Mouse (Mus musculus) neural tube, embryonic 13.5 days (tissue): ENCODE measurements around the gene A730049H05Rik. TPM values are rescaled to one million over a fixed set of nuclear protein-coding genes. Genes with fewer than 3 reads are reported as not detected.

ENCODE experiments used
- ATAC-seq: fragments of 200-750 bp; cut with Nextera tagmentation; 2 replicates; pipeline ENCODE4 v1.8.0; 2017; ENCODE audit warnings: low read depth, mild to moderate bottlenecking, moderate TSS enrichment, moderate library complexity
- H3K27ac ChIP-seq: fragments of 300-500 bp; sonication (generic); replicated peaks from 2 replicates; pipeline ENCODE4 v1.5.1; 2015; ENCODE audit warnings: moderate library complexity, mild to moderate bottlenecking, inconsistent platforms
- H3K27me3 ChIP-seq: fragments of 300-500 bp; sonication (generic); 2 replicates; pipeline ENCODE4 v1.6.1; 2015; ENCODE audit warnings: mild to moderate bottlenecking, inconsistent platforms
- H3K36me3 ChIP-seq: fragments of 300-500 bp; sonication (generic); 2 replicates; pipeline ENCODE4 v1.6.1; 2015; ENCODE audit warnings: mild to moderate bottlenecking, inconsistent platforms
- H3K4me1 ChIP-seq: fragments of 300-500 bp; sonication (generic); replicated peaks from 2 replicates; pipeline ENCODE4 v1.6.1; 2015; ENCODE audit warnings: inconsistent platforms
- H3K4me2 ChIP-seq: fragments of 300-500 bp; sonication (generic); 2 replicates; pipeline ENCODE4 v1.6.1; 2015; ENCODE audit warnings: inconsistent platforms, mild to moderate bottlenecking, moderate library complexity
- H3K4me3 ChIP-seq: fragments of 300-500 bp; sonication (generic); 2 replicates; pipeline ENCODE4 v1.5.1; 2015; ENCODE audit warnings: mild to moderate bottlenecking, inconsistent platforms
- H3K9ac ChIP-seq: fragments of 300-500 bp; sonication (generic); 2 replicates; pipeline ENCODE4 v1.6.1; 2015; ENCODE audit warnings: moderate library complexity, mild to moderate bottlenecking, inconsistent platforms
- H3K9me3 ChIP-seq: fragments of 300-500 bp; sonication (generic); 2 replicates; pipeline ENCODE4 v1.6.1; 2016; ENCODE audit warnings: inconsistent platforms
- WGBS: fragments of 180-500 bp; shearing (Covaris S2); methylation state at CpG from one replicate; pipeline ENCODE4 v1.1.7; 2015; 5-methylcytosine and 5-hydroxymethylcytosine counted together
- polyA plus RNA-seq: library from polyadenylated mRNA; unstranded; fragments of >200 nt; fragmentation: Nextera tagmentation; extraction: Ambion mirVana; gene quantifications from 2 replicates; pipeline ENCODE4 v1.2.1, GENCODE M21; 2015

A730049H05Rik gene
- polyA plus RNA-seq, 1 experiment from 2014 or later: 0.46 TPM

- H3K9me3 ChIP-seq: no peaks in the 10 kb centered on the region
- H3K27me3 ChIP-seq: no peaks in the 10 kb centered on the region
- peaks cover 13% of the 10 kb centered on the region for H3K4me1 ChIP-seq
- no peak overlapping the region for H3K27ac ChIP-seq
- 81% methylated on average over 3 of the region's 3 CpGs for WGBS
- H3K36me3 ChIP-seq: no peaks in the 10 kb centered on the region
- no peak overlapping the region for H3K9ac ChIP-seq
- ATAC-seq: no peak
- no peak overlapping the region for H3K4me2 ChIP-seq
- no peak overlapping the region for H3K4me3 ChIP-seq
Observed at GRCm38 (mm10) chr6:92804254-92804971, 11.9 kb upstream of the A730049H05Rik start.

GRCm38 (mm10) chr6:92809818-92810217 is 6.5 kb upstream of the A730049H05Rik start:
- Histone ChIP-seq H3K27me3 (no peaks in the 10 kb centered on the region), H3K4me1 (no peaks in the 10 kb centered on the region), H3K36me3 (no peaks in the 10 kb centered on the region), H3K4me2 (no peak overlapping the region), H3K9ac (no peak overlapping the region), H3K9me3 (no peaks in the 10 kb centered on the region), H3K27ac (no peak overlapping the region), H3K4me3 (no peak overlapping the region)
- ATAC-seq: no peak
- WGBS: 91% methylated on average over 3 of the region's 3 CpGs

GRCm38 (mm10) chr6:92810628-92811027 is 5.7 kb upstream of the A730049H05Rik start:
- peaks cover 7% of the 10 kb centered on the region for H3K27me3 ChIP-seq
- H3K9ac ChIP-seq: no peak overlapping the region
- no peak overlapping the region for H3K27ac ChIP-seq
- no peak overlapping the region for H3K4me3 ChIP-seq
- H3K4me1 ChIP-seq: peaks cover 2% of the 10 kb centered on the region; the same call in 1 of the 2 replicates
- no peak overlapping the region for H3K4me2 ChIP-seq
- no peak for ATAC-seq
- no peaks in the 10 kb centered on the region for H3K36me3 ChIP-seq
- WGBS: 91% methylated on average over 2 of the region's 2 CpGs
- no peaks in the 10 kb centered on the region for H3K9me3 ChIP-seq

- H3K36me3 ChIP-seq: no peaks in the 10 kb centered on the region
- ATAC-seq: no peak
- peaks cover 15% of the 10 kb centered on the region for H3K27me3 ChIP-seq
- H3K4me2 ChIP-seq: no peak overlapping the region
- H3K27ac ChIP-seq: no peak overlapping the region
- H3K4me3 ChIP-seq: no peak overlapping the region
- no peaks in the 10 kb centered on the region for H3K9me3 ChIP-seq
- no peak overlapping the region for H3K9ac ChIP-seq
- H3K4me1 ChIP-seq: peaks cover 11% of the 10 kb centered on the region
Observed at GRCm38 (mm10) chr6:92811566-92811965, 4.7 kb upstream of the A730049H05Rik start.

- Histone ChIP-seq H3K36me3 (no peaks in the 10 kb centered on the region), H3K4me2 (no peak overlapping the region), H3K4me3 (no peak overlapping the region), H3K27me3 (peaks cover 15% of the 10 kb centered on the region), H3K27ac (no peak overlapping the region), H3K4me1 (peaks cover 15% of the 10 kb centered on the region), H3K9ac (no peak overlapping the region), H3K9me3 (no peaks in the 10 kb centered on the region)
- WGBS: 45% methylated on average over 2 of the region's 2 CpGs
- ATAC-seq: no peak
Observed at GRCm38 (mm10) chr6:92812702-92813370, 3.4 kb upstream of the A730049H05Rik start.

- 22% methylated on average over 8 of the region's 8 CpGs for WGBS
- H3K27me3 ChIP-seq: peaks cover 25% of the 10 kb centered on the region
- no peak overlapping the region for H3K27ac ChIP-seq
- H3K9ac ChIP-seq: no peak overlapping the region
- no peak overlapping the region for H3K4me2 ChIP-seq
- no peaks in the 10 kb centered on the region for H3K9me3 ChIP-seq
- no peaks in the 10 kb centered on the region for H3K36me3 ChIP-seq
- ATAC-seq: no peak
- H3K4me1 ChIP-seq: peaks cover 27% of the 10 kb centered on the region
- H3K4me3 ChIP-seq: no peak overlapping the region
Observed at GRCm38 (mm10) chr6:92817661-92818060, 1.4 kb downstream of the A730049H05Rik start.

- Histone ChIP-seq H3K36me3 (no peaks in the 10 kb centered on the region), H3K4me2 (no peak overlapping the region), H3K27ac (no peak overlapping the region), H3K4me3 (no peak overlapping the region), H3K9ac (no peak overlapping the region), H3K4me1 (peaks cover 15% of the 10 kb centered on the region), H3K9me3 (no peaks in the 10 kb centered on the region), H3K27me3 (peaks cover 11% of the 10 kb centered on the region; the same call in 1 of the 2 replicates)
- no peak for ATAC-seq
- WGBS: 12% methylated on average over 5 of the region's 5 CpGs
Observed at GRCm38 (mm10) chr6:92821606-92822005, 5.3 kb downstream of the A730049H05Rik start.

- Histone ChIP-seq H3K4me2 (no peak overlapping the region), H3K9me3 (no peaks in the 10 kb centered on the region), H3K4me1 (peaks cover 12% of the 10 kb centered on the region), H3K4me3 (no peak overlapping the region), H3K27me3 (peaks cover 11% of the 10 kb centered on the region; the same call in 1 of the 2 replicates), H3K27ac (no peak overlapping the region), H3K36me3 (no peaks in the 10 kb centered on the region), H3K9ac (no peak overlapping the region)
- WGBS: 25% methylated on average over 6 of the region's 6 CpGs
- ATAC-seq: no peak
Observed at GRCm38 (mm10) chr6:92822006-92822405, 5.7 kb downstream of the A730049H05Rik start.

GRCm38 (mm10) chr6:92823991-92824390 is 7.7 kb downstream of the A730049H05Rik start:
- no peak overlapping the region for H3K9ac ChIP-seq
- no peak for ATAC-seq
- no peak overlapping the region for H3K27ac ChIP-seq
- peaks cover 12% of the 10 kb centered on the region for H3K4me1 ChIP-seq
- H3K36me3 ChIP-seq: no peaks in the 10 kb centered on the region
- H3K4me3 ChIP-seq: no peak overlapping the region
- H3K9me3 ChIP-seq: no peaks in the 10 kb centered on the region
- no peak overlapping the region for H3K4me2 ChIP-seq
- 78% methylated on average over 7 of the region's 7 CpGs for WGBS
- peaks cover 7% of the 10 kb centered on the region; the same call in 1 of the 2 replicates for H3K27me3 ChIP-seq

GRCm38 (mm10) chr6:92826561-92826960 is 10.3 kb downstream of the A730049H05Rik start:
- WGBS: 88% methylated on average over 5 of the region's 5 CpGs

GRCm38 (mm10) chr6:92827360-92827759 is 11.1 kb downstream of the A730049H05Rik start:
- ATAC-seq: no peak
- Histone ChIP-seq H3K9ac (no peak overlapping the region), H3K36me3 (no peaks in the 10 kb centered on the region), H3K4me1 (no peaks in the 10 kb centered on the region), H3K4me2 (no peak overlapping the region), H3K9me3 (no peaks in the 10 kb centered on the region), H3K4me3 (no peak overlapping the region), H3K27me3 (no peaks in the 10 kb centered on the region), H3K27ac (no peak overlapping the region)
- 49% methylated on average over 5 of the region's 5 CpGs for WGBS

More at GRCm38 (mm10) chr6:92826561-92826960, 10.3 kb downstream of the A730049H05Rik start:
- Histone ChIP-seq H3K36me3 (no peaks in the 10 kb centered on the region), H3K27ac (no peak overlapping the region), H3K4me2 (no peak overlapping the region), H3K4me3 (no peak overlapping the region), H3K4me1 (peaks cover 6% of the 10 kb centered on the region), H3K27me3 (no peaks in the 10 kb centered on the region), H3K9ac (no peak overlapping the region), H3K9me3 (no peaks in the 10 kb centered on the region)
- no peak for ATAC-seq

- 94% methylated on average over 2 of the region's 2 CpGs for WGBS
- H3K27me3 ChIP-seq: no peaks in the 10 kb centered on the region
- no peak overlapping the region for H3K4me3 ChIP-seq
- no peaks in the 10 kb centered on the region for H3K4me1 ChIP-seq
- H3K36me3 ChIP-seq: no peaks in the 10 kb centered on the region
- no peak overlapping the region for H3K27ac ChIP-seq
- H3K9me3 ChIP-seq: no peaks in the 10 kb centered on the region
- H3K4me2 ChIP-seq: no peak overlapping the region
- ATAC-seq: no peak
- no peak overlapping the region for H3K9ac ChIP-seq
Observed at GRCm38 (mm10) chr6:92829148-92829547, 12.9 kb downstream of the A730049H05Rik start.
